Mouse (Mus musculus): ENCODE results near the gene Ak4.

- TF ChIP-seq POLR2A (IDR thresholded peaks at IDR 0.05; ENCODE audit: extremely low read depth, insufficient read depth, low read length) = no peak
- TF ChIP-seq CTCF (IDR thresholded peaks at IDR 0.05; ENCODE audit: low read depth, low read length) = no peak
Observed at GRCm38 (mm10) chr4:101493611-101494197, 74.6 kb downstream of the Ak4 start.
